Mouse (Mus musculus): ENCODE results near the gene Bmp15. TPM values are rescaled to one million over a fixed set of nuclear protein-coding genes. Genes with fewer than 3 reads are reported as not detected.

Gene Bmp15
- polyA plus RNA-seq (2012; rRNA removed; ENCODE audit: low replicate concordance): 0.13 TPM in 1 of 2 replicates, not detected in the other

GRCm38 (mm10) chrX:6320621-6321020, at the start of gene Bmp15:
Bmp15 (minus strand) TSS chrX:6320721.

Other genes with a start within 250 kb of the Bmp15 start
- gene AU022751, start 237.3 kb downstream of the Bmp15 start, polyA plus RNA-seq (2012; rRNA removed; ENCODE audit: low replicate concordance): not detected in 2 replicates
- 0.11 and 2.0 TPM in 2 replicates for gene Nudt10, start 147.7 kb downstream of the Bmp15 start, polyA plus RNA-seq (2012; rRNA removed; ENCODE audit: low replicate concordance)
- 6.3 and 7.0 TPM in 2 replicates for gene Shroom4, start 79.1 kb upstream of the Bmp15 start, polyA plus RNA-seq (2012; rRNA removed; ENCODE audit: low replicate concordance)

All from subcutaneous adipose tissue, adult 2 months (tissue).